Mouse (Mus musculus): ENCODE measurements around the gene Hbs1l.
A peak's percentile ranks its signal among the peaks of the same experiment; 100 is the strongest.
"Not testable (repeated sequence)": the region's sequence is repeated elsewhere in the genome, so short reads cannot be mapped to it uniquely, and the experiment has no call there.

Hbs1l gene

GRCm38 (mm10) chr10:21359086-21359485, 63.3 kb downstream of the Hbs1l start:
- DNase-seq (ENCODE audit: low spot score in 2 of 2), result no peak

- DNase-seq (ENCODE audit: low spot score in 2 of 2), result no peak
These were observed 66.1 kb downstream of the Hbs1l start for GRCm38 (mm10) chr10:21361871-21362270.

- DNase-seq (ENCODE audit: low spot score in 2 of 2), result no peak
These were observed 67.5 kb downstream of the Hbs1l start for GRCm38 (mm10) chr10:21363297-21363696.

DNA sequence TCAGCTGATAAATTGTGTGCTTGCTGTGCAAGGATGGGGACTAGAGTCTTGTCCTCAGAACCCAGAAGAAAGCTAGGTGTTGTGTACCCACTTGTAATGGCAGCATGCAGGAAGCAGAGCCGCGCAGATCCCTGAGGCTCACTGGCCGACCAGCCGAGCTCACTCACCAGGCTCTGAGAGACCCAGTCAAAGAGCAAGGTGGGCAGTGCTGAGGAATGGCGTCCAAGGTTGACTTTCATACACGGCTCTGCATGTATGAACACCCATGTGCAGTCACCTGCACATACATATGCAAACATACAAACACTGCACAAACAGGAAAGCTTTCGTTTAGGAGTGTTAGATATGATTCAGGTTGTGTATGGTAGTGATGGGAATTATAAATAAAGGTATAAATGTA, 69.2 kb downstream of the Hbs1l start:
- no peak for DNase-seq (ENCODE audit: low spot score in 2 of 2)

GRCm38 (mm10) chr10:21365897-21366296, 70.1 kb downstream of the Hbs1l start:
- no peak for DNase-seq (ENCODE audit: low spot score in 2 of 2)

- DNase-seq (ENCODE audit: low spot score in 2 of 2), result no peak
These were observed 70.7 kb downstream of the Hbs1l start for GRCm38 (mm10) chr10:21366471-21366870.

GRCm38 (mm10) chr10:21367481-21367880, 71.7 kb downstream of the Hbs1l start:
- DNase-seq (ENCODE audit: low spot score in 2 of 2), result no peak

GRCm38 (mm10) chr10:21369586-21369985, 73.8 kb downstream of the Hbs1l start:
- no peak for DNase-seq (ENCODE audit: low spot score in 2 of 2)

DNA sequence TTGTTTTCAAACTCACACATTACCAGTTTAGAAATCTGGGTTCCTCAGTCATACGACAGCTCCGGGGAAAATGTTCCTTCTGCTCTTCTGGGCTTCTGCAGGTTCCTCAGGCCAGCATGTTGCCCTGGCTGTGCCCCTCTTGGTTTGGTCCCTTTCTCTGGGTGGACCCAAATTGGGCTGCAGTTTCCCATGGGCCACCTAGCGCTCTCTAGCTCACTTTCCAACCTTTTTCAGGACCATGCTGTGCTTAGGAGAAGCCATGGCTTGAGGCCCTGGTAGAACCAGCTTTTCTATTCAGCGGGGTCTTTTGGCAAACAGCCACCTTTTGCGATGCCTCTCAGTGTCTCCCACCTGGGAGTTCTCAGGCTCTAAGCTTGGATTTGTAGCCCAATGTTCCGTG, 76.5 kb downstream of the Hbs1l start:
- no peak for DNase-seq (ENCODE audit: low spot score in 2 of 2)

DNA sequence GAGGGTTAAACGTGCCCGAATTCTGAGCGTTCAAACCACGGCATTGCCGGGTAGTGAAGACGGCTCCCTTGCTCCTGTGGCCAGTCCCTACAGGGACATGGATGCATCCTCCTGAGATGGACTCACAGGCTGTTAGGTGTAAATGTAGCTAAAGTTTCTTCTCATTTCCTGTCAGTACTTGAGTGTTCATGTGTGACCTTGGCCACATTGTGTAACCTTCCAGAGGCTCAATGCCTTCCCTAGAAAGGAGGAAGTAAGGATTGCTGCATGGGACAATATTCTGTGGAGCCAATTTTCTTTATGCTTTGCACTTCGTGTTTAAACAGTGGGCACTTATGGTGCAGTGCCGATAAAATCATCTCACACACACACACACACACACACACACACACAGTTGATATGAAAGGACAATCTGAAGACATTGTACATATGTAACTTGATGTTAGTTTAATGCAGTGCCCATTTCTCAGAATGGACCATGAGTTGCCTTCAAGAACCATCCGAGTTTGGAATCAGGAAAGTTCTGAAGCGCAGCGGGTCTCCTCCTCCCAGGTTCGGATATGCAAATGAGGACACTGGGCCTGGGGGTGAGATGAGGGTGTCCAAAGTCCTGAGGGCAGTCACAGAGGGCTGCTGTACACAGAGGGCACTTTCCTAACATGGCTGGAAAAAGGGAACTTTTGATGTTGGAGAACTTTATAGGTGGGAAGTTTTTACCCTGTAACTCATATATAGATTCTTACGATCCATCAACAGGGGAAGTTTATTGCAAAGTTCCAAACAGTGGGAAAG, 81.1 kb downstream of the Hbs1l start, which contains the start of gene Aldh8a1:
Aldh8a1 (plus strand) TSS at position 610 of the 792 bp plus-strand sequence.
- no peak for DNase-seq (ENCODE audit: low spot score in 2 of 2)

GRCm38 (mm10) chr10:21378196-21378944, 82.6 kb downstream of the Hbs1l start:
- peak; percentile 21 to 60 for DNase-seq (ENCODE audit: low spot score in 2 of 2)

DNA sequence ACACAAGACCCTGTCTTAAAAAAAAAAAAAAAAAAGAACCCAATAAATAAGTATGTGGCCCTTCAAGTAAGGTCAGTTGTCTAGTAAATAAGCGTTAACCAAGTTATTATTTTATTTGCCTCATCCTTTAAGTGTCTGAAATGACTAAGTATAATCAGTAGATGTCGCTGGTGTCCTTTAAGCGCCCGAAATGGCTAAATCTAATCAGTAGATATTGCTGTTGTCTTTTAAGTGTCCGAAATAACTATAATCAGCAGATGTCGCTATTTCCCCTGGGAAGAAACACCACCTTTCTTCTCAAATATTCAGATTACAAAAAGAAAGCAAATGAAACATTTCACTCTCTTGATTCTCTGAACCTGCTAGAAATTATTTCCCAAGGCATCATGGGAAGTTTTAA, 87.1 kb downstream of the Hbs1l start:
- peak in 1 of 2 experiments; percentile 69 for DNase-seq (ENCODE audit: low spot score in 2 of 2)

DNA sequence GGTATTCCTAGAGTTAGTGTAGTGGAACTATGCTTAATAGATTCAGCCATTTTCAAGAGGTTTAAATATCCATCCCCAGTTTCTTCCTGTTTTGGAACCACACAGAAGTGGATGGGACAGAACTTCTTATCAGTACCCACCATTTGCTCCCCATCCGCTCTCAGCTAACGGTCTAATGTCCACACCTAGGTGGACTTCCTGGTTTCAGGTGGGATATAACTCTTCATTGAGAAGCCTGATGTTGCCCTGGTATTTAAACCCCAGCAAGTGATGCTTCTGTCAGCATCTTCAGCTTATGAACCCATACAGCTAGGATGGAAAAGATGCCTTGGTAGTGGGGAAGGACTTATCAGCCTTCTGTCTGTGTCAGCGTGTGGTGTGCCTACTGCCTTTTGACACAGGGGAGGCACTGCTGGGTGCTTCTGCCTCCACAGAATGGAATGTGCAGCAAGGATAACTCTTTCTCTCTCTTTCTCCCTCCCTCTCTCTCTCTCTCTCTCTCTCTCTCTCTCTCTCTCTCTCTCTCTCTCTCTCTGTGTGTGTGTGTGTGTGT, 89.4 kb downstream of the Hbs1l start:
- DNase-seq (ENCODE audit: low spot score in 2 of 2), result no peak

DNA sequence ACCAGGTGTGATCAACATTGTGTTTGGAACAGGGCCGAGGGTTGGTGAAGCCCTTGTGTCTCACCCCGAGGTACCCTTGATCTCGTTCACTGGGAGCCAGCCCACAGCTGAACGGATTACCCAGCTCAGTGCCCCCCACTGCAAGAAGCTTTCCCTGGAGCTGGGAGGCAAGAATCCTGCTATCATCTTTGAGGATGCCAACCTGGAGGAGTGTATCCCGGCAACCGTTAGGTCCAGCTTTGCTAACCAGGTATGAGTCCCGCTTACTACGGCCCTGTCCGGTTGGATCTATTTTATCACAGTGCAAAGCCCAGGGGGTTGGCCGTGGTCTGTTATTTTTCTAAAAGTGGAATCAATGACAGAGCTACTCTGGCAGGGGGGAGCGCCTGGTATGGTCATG, 93.3 kb downstream of the Hbs1l start:
- no peak for DNase-seq (ENCODE audit: low spot score in 2 of 2)

DNA sequence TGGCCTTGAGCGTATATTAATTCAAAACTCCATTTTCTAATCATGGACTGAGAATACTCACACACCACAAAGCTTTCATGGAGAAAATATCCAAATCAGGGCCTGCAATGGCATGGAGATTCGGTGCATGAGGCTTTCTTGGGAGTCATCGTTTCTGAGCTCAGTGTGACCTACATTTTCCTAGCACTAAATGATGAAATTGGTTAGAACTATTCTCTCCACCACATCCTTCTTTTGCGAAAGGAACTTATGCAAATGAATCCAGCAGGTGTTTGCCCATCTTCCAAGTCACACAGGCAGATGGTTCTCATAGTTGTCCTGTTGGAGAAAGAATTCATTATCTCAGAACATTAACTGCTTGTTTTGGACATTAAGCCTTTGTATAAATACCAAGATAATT, 94.7 kb downstream of the Hbs1l start:
- DNase-seq (ENCODE audit: low spot score in 2 of 2), result no peak

DNA sequence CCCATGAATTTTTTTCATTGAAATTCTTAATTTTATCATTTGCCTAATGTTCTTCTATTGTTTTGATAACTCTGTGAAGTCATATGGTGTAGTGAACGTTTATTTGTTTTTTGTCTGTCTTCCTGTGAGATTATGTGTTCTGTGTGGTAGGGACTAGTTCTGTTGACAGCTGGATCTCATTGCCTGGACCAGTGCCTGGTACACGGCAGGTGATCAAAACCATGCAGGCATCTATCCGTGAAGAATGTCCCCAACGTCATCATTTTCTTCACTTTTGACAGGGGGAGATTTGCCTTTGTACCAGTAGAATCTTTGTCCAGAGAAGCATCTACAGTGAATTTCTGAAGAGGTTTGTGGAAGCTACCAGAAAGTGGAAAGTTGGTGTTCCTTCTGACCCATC, 95.5 kb downstream of the Hbs1l start:
- DNase-seq (ENCODE audit: low spot score in 2 of 2), result no peak

GRCm38 (mm10) chr10:21393390-21393789, 97.6 kb downstream of the Hbs1l start:
- no peak for DNase-seq (ENCODE audit: low spot score in 2 of 2)

DNA sequence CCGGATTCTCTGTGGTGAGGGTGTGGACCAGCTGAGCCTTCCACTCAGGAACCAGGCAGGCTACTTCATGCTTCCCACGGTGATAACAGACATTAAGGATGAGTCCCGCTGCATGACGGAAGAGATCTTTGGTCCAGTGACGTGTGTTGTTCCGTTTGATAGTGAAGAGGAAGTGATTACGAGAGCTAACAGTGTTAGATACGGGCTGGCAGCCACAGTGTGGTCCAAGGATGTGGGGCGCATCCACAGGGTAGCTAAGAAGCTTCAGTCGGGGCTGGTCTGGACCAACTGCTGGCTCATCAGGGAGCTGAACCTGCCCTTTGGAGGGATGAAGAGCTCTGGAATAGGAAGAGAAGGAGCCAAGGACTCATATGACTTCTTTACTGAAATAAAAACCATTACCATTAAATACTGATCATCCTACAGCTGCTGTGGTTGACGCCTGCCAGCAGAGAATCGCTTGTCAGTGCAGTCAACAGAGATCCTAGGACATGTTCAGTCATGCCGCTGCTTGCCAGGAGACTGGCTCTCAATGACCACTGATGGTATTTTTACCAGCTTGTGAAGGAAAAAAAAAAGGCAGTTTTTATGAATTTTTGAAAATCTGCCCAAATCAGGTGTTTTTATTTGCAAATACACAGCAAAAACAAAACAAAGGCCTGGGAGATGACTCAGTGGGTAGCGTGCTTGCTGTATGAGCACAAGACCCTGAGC, 99.8 kb downstream of the Hbs1l start:
- DNase-seq (ENCODE audit: low spot score in 2 of 2), result no peak

DNA sequence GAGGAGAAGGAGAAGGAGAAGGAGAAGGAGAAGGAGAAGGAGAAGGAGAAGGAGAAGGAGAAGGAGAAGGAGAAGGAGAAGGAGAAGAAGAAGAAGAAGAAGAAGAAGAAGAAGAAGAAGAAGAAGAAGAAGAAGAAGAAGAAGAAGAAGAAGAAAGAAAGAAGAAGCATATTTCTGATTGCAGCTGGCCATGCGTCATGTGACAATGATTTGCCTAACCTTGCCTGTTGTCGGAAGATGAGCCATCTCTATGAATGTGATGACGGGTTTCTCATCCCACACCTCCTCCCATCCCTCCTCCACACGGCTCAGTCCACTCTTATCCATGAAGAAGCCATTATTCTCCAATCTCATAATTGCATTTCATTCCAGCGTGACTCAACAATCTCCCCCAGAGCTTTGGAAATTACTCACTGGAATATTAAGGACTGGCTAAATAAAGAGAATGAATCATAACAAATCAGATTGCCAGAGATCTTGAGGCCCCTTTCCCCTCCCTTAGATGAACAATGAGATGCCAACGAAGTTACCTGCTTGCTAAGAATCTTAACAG, 103.2 kb downstream of the Hbs1l start:
- not testable (repeated sequence) for DNase-seq (ENCODE audit: low spot score in 2 of 2)

- no peak for DNase-seq (ENCODE audit: low spot score in 2 of 2)
These were observed 103.8 kb downstream of the Hbs1l start for GRCm38 (mm10) chr10:21399622-21400021.

GRCm38 (mm10) chr10:21400031-21400430, 104.3 kb downstream of the Hbs1l start:
- no peak for DNase-seq (ENCODE audit: low spot score in 2 of 2)

DNA sequence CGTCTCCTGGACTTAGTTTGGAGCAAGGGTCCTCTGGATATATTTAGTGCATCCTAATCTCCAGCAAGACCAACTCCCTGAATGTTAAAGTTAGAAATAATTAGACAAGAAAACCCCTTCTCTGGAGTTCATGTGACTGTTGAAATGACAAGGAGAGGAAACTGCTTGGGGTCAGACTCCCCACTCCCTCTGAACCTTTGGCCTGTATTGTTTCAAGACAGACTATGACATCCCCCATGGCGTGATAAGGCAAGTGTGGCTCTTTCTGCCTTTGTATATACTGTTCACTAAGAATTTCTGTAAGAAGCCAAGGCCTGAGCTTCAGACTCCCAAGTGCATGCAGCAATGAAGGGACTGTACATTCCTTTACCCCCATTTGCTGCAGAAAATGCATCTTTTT, 104.7 kb downstream of the Hbs1l start:
- no peak for DNase-seq (ENCODE audit: low spot score in 2 of 2)
